Mouse (Mus musculus) megakaryocyte, embryonic 14.5 days (primary cell): ENCODE results near the gene Camk2d.

Experiments
- FLI1 ChIP-seq: IDR thresholded peaks from 2 replicates; pipeline ENCODE4 v1.6.1; 2012; ENCODE audit warnings: low read length, inconsistent platforms, mixed read lengths
- GATA1 ChIP-seq: IDR thresholded peaks from 3 replicates; pipeline ENCODE4 v1.6.1; 2012; ENCODE audit warnings: mixed read lengths, low read length, inconsistent platforms, borderline replicate concordance

GRCm38 (mm10) chr3:126631583-126631982 lies 35.5 kb downstream of the Camk2d start:
- TF ChIP-seq GATA1 (no peak), FLI1 (no peak)
